Mouse (Mus musculus): ENCODE measurements around the gene Tmem206.

Tmem206 gene

GRCm38 (mm10) chr1:191352786-191353488 lies 27.2 kb downstream of the Tmem206 start:
- DNase-seq (ENCODE audit: low spot score): peak; percentile 83

GRCm38 (mm10) chr1:191353836-191354235 lies 28.1 kb downstream of the Tmem206 start:
- DNase-seq (ENCODE audit: low spot score): peak; percentile 58

GRCm38 (mm10) chr1:191356936-191357335 lies 31.2 kb downstream of the Tmem206 start:
- DNase-seq (ENCODE audit: low spot score): no peak

GRCm38 (mm10) chr1:191359478-191359877 lies 33.8 kb downstream of the Tmem206 start:
- no peak for DNase-seq (ENCODE audit: low spot score)

- DNase-seq (ENCODE audit: low spot score): no peak
Measured at GRCm38 (mm10) chr1:191362412-191362811, 36.7 kb downstream of the Tmem206 start.

GRCm38 (mm10) chr1:191364477-191364876 lies 38.8 kb downstream of the Tmem206 start:
- DNase-seq (ENCODE audit: low spot score): peak; percentile 26

GRCm38 (mm10) chr1:191368193-191368592 lies 42.5 kb downstream of the Tmem206 start:
- DNase-seq (ENCODE audit: low spot score): no peak

- DNase-seq (ENCODE audit: low spot score): no peak
Measured at GRCm38 (mm10) chr1:191369140-191369539, 43.4 kb downstream of the Tmem206 start.

GRCm38 (mm10) chr1:191374993-191375643 lies 49.4 kb downstream of the Tmem206 start:
- DNase-seq (ENCODE audit: low spot score): no peak

GRCm38 (mm10) chr1:191375644-191375998 lies 49.9 kb downstream of the Tmem206 start:
- no peak for DNase-seq (ENCODE audit: low spot score)

GRCm38 (mm10) chr1:191378080-191378479 lies 52.4 kb downstream of the Tmem206 start:
- DNase-seq (ENCODE audit: low spot score): no peak

- DNase-seq (ENCODE audit: low spot score): no peak
Measured at GRCm38 (mm10) chr1:191380843-191381242, 55.1 kb downstream of the Tmem206 start.

GRCm38 (mm10) chr1:191381955-191382736 lies 56.4 kb downstream of the Tmem206 start:
- DNase-seq (ENCODE audit: low spot score): no peak

- no peak for DNase-seq (ENCODE audit: low spot score)
Measured at GRCm38 (mm10) chr1:191384786-191385430, 59.2 kb downstream of the Tmem206 start.

GRCm38 (mm10) chr1:191391311-191391710 lies 65.6 kb downstream of the Tmem206 start:
- peak; percentile 76 for DNase-seq (ENCODE audit: low spot score)

- DNase-seq (ENCODE audit: low spot score): no peak
Measured at GRCm38 (mm10) chr1:191393536-191393935, 67.8 kb downstream of the Tmem206 start.

- peak; percentile 53 for DNase-seq (ENCODE audit: low spot score)
Measured at GRCm38 (mm10) chr1:191394126-191394525, 68.4 kb downstream of the Tmem206 start.

- DNase-seq (ENCODE audit: low spot score): peak; percentile 54
Measured at GRCm38 (mm10) chr1:191395200-191395599, 69.5 kb downstream of the Tmem206 start.

GRCm38 (mm10) chr1:191395871-191396433 lies 70.2 kb downstream of the Tmem206 start:
- peak; percentile 60 for DNase-seq (ENCODE audit: low spot score)

- DNase-seq (ENCODE audit: low spot score): peak; percentile 66
Measured at GRCm38 (mm10) chr1:191396446-191396845, 70.7 kb downstream of the Tmem206 start.

GRCm38 (mm10) chr1:191396897-191397849 lies 71.5 kb downstream of the Tmem206 start:
- DNase-seq (ENCODE audit: low spot score): peak; percentile 100

All from adipocyte (in vitro differentiated cells).